ENCODE assay signal across 9 mouse cellular contexts in genomic region chr3:102027880-102028279, GRCm38 (mm10). TPM values are rescaled to one million over a fixed set of nuclear protein-coding genes. Genes with fewer than 3 reads are reported as not detected.
DNase-seq lines count a peak whose midpoint lies in the region; ATAC-seq and TF ChIP-seq lines count a peak whose summit lies in the region.
"Had no signal": no experiment of that assay in that cellular context is flagged by ENCODE, and none has a peak within 500 bp of the region (broad histone marks: within the 10 kb centered on the region; RNA-seq: fewer than 3 reads in every experiment).

No protein-coding gene starts in this region.

- TF ChIP-seq CTCF in MEL (IDR thresholded peaks at IDR 0.05 in 2 of 3, conservative IDR thresholded peaks at IDR 0.05 in 1 of 3; ENCODE audit: control insufficient read depth in 1 of 3, insufficient read depth in 1 of 3, low read depth in 2 of 3, low read length in 3 of 3, poor library complexity in 1 of 3, severe bottlenecking in 1 of 3): peak; percentile 44 to 64 (median 56)

- H3K9ac ChIP-seq in liver, embryonic 11.5 days (ENCODE audit: low read depth, low read length): no peak overlapping the region
- no peak overlapping the region for H3K9ac ChIP-seq in MEL (ENCODE audit: control insufficient read depth, low read depth, low read length, poor library complexity, severe bottlenecking)
- H3K9ac ChIP-seq: neural tube, embryonic 12.5 days had no signal

- H3K27me3 ChIP-seq in liver, embryonic 11.5 days (replicated peaks; ENCODE audit: control insufficient read depth, insufficient read depth, low read length): peaks cover 20% of the 10 kb centered on the region
- H3K27me3 ChIP-seq in MEL (ENCODE audit: control insufficient read depth in 1 of 2, insufficient read depth in 2 of 2, low read length in 2 of 2): no peaks in the 10 kb centered on the region
- H3K27me3 ChIP-seq: neural tube, embryonic 12.5 days had no signal

- no peak overlapping the region for H3K4me3 ChIP-seq in liver, embryonic 11.5 days (ENCODE audit: low read depth, low read length)
- no peak overlapping the region for H3K4me3 ChIP-seq in MEL (ENCODE audit: control insufficient read depth in 1 of 2, insufficient read depth in 1 of 2, low read depth in 2 of 2, low read length in 2 of 2)
- H3K4me3 ChIP-seq: neural tube, embryonic 12.5 days had no signal

- H3K4me2 ChIP-seq in liver, embryonic 11.5 days: no peak overlapping the region
- H3K4me2 ChIP-seq: neural tube, embryonic 12.5 days had no signal

- no peak for TF ChIP-seq EP300 in MEL (IDR thresholded peaks at IDR 0.05; ENCODE audit: low read depth in 1 of 2, low read length in 2 of 2)

- no peaks in the 10 kb centered on the region for H3K9me3 ChIP-seq in liver, embryonic 11.5 days (ENCODE audit: control insufficient read depth, low read length)
- H3K9me3 ChIP-seq in MEL (replicated peaks; ENCODE audit: insufficient read depth, low read length): no peaks in the 10 kb centered on the region
- H3K9me3 ChIP-seq: neural tube, embryonic 12.5 days had no signal

- no peak overlapping the region for H3K27ac ChIP-seq in liver, embryonic 11.5 days (ENCODE audit: low read depth, low read length)
- H3K27ac ChIP-seq in MEL (ENCODE audit: control insufficient read depth, low read depth, low read length): no peak overlapping the region
- H3K27ac ChIP-seq: neural tube, embryonic 12.5 days had no signal

- no peak for TF ChIP-seq POLR2A in MEL (IDR thresholded peaks at IDR 0.05; ENCODE audit: control insufficient read depth in 1 of 2, insufficient read depth in 1 of 2, low read depth in 1 of 2, low read length in 2 of 2, poor library complexity in 1 of 2)

- H3K79me2 ChIP-seq in MEL (ENCODE audit: control insufficient read depth, insufficient read depth, low read length, poor library complexity): no peaks in the 10 kb centered on the region

- H3K4me1 ChIP-seq in liver, embryonic 11.5 days (replicated peaks; ENCODE audit: control insufficient read depth, insufficient read depth, low read length): peaks cover 4% of the 10 kb centered on the region; the same call in 1 of the 2 replicates
- no peaks in the 10 kb centered on the region for H3K4me1 ChIP-seq in MEL (ENCODE audit: control insufficient read depth in 1 of 2, insufficient read depth in 2 of 2, low read length in 2 of 2)

- DNase-seq in liver (peak; percentile 48), MEL (ENCODE audit: low read depth, low spot score) (peak; percentile 20)
- no peak for DNase-seq in liver, embryonic 11.5 days (ENCODE audit: low spot score)
- DNase-seq in c-Kit-positive CD71-positive TER-119-positive erythroid progenitor cells, embryonic 14.5 days (ENCODE audit: low spot score): peak; percentile 16
- no peak for DNase-seq in left cerebral cortex, adult 8-10 months (ENCODE audit: low spot score in 2 of 2)
- DNase-seq in urinary bladder, adult 18-20 months (ENCODE audit: low spot score in 2 of 2): no peak
- no peak for DNase-seq in gastrocnemius, adult 8-10 months (ENCODE audit: low spot score in 2 of 2)

- no peaks in the 10 kb centered on the region for H3K36me3 ChIP-seq in liver, embryonic 11.5 days (ENCODE audit: control insufficient read depth, insufficient read depth, low read length)
- H3K36me3 ChIP-seq in MEL (ENCODE audit: control insufficient read depth in 1 of 2, insufficient read depth in 2 of 2, low read length in 2 of 2): no peaks in the 10 kb centered on the region
- H3K36me3 ChIP-seq: neural tube, embryonic 12.5 days had no signal

- ATAC-seq in liver, embryonic 11.5 days (replicated peaks; ENCODE audit: low FRiP score): no peak; the same call in 1 of the 2 replicates
- peak; percentile 72 for ATAC-seq in megakaryocyte progenitor cell, adult 5-6 weeks (replicated peaks; ENCODE audit: poor library complexity)

- 54% methylated on average over 6 of the region's 6 CpGs for WGBS in liver, embryonic 11.5 days

- peak; percentile 22 for TF ChIP-seq RAD21 in MEL (IDR thresholded peaks at IDR 0.05; ENCODE audit: low read depth, low read length)

TF ChIP-seq in MEL, 35 proteins besides CTCF, POLR2A, EP300 and RAD21:
- TF ChIP-seq ZC3H11A (IDR thresholded peaks at IDR 0.05; ENCODE audit: low read depth, low read length) (peak; percentile 27; the same call in 1 of the 2 replicates), CHD1 (IDR thresholded peaks at IDR 0.05; ENCODE audit: low read depth, low read length) (no peak), SMC3 (IDR thresholded peaks at IDR 0.05; ENCODE audit: low read depth, low read length) (peak; percentile 53)

RNA-seq across cellular contexts. Expression of gene Nhlh2, which starts 18.0 kb away (rescaled TPM):
- polyA plus RNA-seq in liver, embryonic 11.5 days (2014; fragmentation: Nextera tagmentation; extraction: Ambion mirVana): 0.09 and 0.19 TPM in 2 replicates
- not detected in 2 replicates for total RNA-seq in MEL (2012; rRNA removed)
- polyA plus RNA-seq in MEL (2012; ENCODE audit: insufficient read depth in 1 of 2, insufficient read length in 2 of 2, low read depth in 1 of 2, low replicate concordance in 2 of 2, missing spikeins in 1 of 2): not detected
- not detected in 2 replicates for total RNA-seq in megakaryocyte progenitor cell, adult 5-6 weeks (2015)
- not detected in 2 replicates for total RNA-seq in megakaryocyte progenitor cell, adult 5-6 weeks (2017)
- under 1 TPM; 0.13 to 0.51 (median 0.21) TPM for total RNA-seq in left cerebral cortex, adult 8-10 months (2022)
- not detected for total RNA-seq in gastrocnemius, adult 8-10 months (2022)

RNA-seq across cellular contexts. Expression of gene Casq2, which starts 58.3 kb away (rescaled TPM):
- polyA plus RNA-seq in liver, embryonic 11.5 days (2014; fragmentation: Nextera tagmentation; extraction: Ambion mirVana): 0.95 and 1.2 TPM in 2 replicates
- total RNA-seq in MEL (2012; rRNA removed): not detected in 2 replicates
- polyA plus RNA-seq in MEL (2012; ENCODE audit: insufficient read depth in 1 of 2, insufficient read length in 2 of 2, low read depth in 1 of 2, low replicate concordance in 2 of 2, missing spikeins in 1 of 2): not detected
- not detected in 2 replicates for total RNA-seq in megakaryocyte progenitor cell, adult 5-6 weeks (2015)
- not detected in 2 replicates for total RNA-seq in megakaryocyte progenitor cell, adult 5-6 weeks (2017)
- total RNA-seq in left cerebral cortex, adult 8-10 months (2022): 1 to 10 TPM; 1.3 to 3.0 (median 1.8) TPM
- 10 to 100 TPM; 27.2 to 31.0 (median 28.5) TPM for total RNA-seq in gastrocnemius, adult 8-10 months (2022)

Comparison
In these comparisons a context has a peak if more than half of its experiments do, and no peak if none do; other contexts are left out.
1. DNase-seq: peak in liver (single experiment), MEL (single experiment) and c-Kit-positive CD71-positive TER-119-positive erythroid progenitor cells, embryonic 14.5 days (single experiment); none in liver, embryonic 11.5 days (single experiment), left cerebral cortex, adult 8-10 months (0 of 2), urinary bladder, adult 18-20 months (0 of 2) and gastrocnemius, adult 8-10 months (0 of 2).
2. RNA of gene Casq2, which starts 58.3 kb away (total RNA-seq): 27.2 to 31.0 TPM in gastrocnemius, adult 8-10 months; 1.3 to 3.0 TPM in left cerebral cortex, adult 8-10 months, not detected in MEL and not detected in megakaryocyte progenitor cell, adult 5-6 weeks; every median in the first group is over 4 times any median in the second.